Mouse (Mus musculus) kidney, adult 2 months (tissue): ENCODE results near the gene Mettl27. TPM values are rescaled to one million over a fixed set of nuclear protein-coding genes. Genes with fewer than 3 reads are reported as not detected.

Source experiments
- DNase-seq: peaks from one replicate; pipeline ENCODE4 v3.0.0; 2021
- H3K27ac ChIP-seq: fragments of 200-500 bp; 2 replicates; pipeline ENCODE4 v1.5.1; 2012; ENCODE audit warnings: low read depth, low read length, control low read depth, inconsistent platforms; ENCODE audit not compliant: insufficient read depth
- H3K27me3 ChIP-seq: fragments of 200-500 bp; replicated peaks from 2 replicates; pipeline ENCODE4 v1.6.1; 2012; ENCODE audit warnings: mild to moderate bottlenecking, moderate library complexity, low read length, inconsistent platforms; ENCODE audit not compliant: control insufficient read depth, insufficient read depth
- H3K36me3 ChIP-seq: fragments of 200-500 bp; 2 replicates; pipeline ENCODE4 v1.6.1; 2012; ENCODE audit warnings: mild to moderate bottlenecking, moderate library complexity, low read length, inconsistent platforms; ENCODE audit not compliant: control insufficient read depth, insufficient read depth
- H3K4me1 ChIP-seq: fragments of 200-500 bp; 2 replicates; pipeline ENCODE4 v1.6.1; 2011; ENCODE audit warnings: low read length; ENCODE audit not compliant: control insufficient read depth, insufficient read depth
- H3K4me3 ChIP-seq: fragments of 200-500 bp; 2 replicates; pipeline ENCODE4 v1.5.1; 2011; ENCODE audit warnings: mild to moderate bottlenecking, low read depth, low read length, control low read depth; ENCODE audit not compliant: insufficient read depth
- CTCF ChIP-seq: fragments of 200-500 bp; conservative IDR thresholded peaks from 2 replicates; pipeline ENCODE4 v1.5.1; 2011; ENCODE audit warnings: low read depth, mild to moderate bottlenecking, control low read depth, low read length, moderate library complexity, mixed read lengths; ENCODE audit not compliant: insufficient read depth, insufficient read length
- POLR2A ChIP-seq: fragments of 200-500 bp; IDR thresholded peaks from one replicate; pipeline ENCODE4 v1.6.1; 2011; ENCODE audit warnings: low read depth, low read length, control low read depth
- WGBS: fragments of 180-500 bp; shearing (Covaris S2); methylation state at CpG from one replicate; pipeline ENCODE4 v1.1.7; 2018; 5-methylcytosine and 5-hydroxymethylcytosine counted together
- polyA plus RNA-seq: library from polyadenylated mRNA; depleted of rRNA; stranded (reverse); fragments of >200 nt; gene quantifications from 2 replicates; pipeline ENCODE4 v1.2.3, GENCODE M21; 2012

The Mettl27 gene
- polyA plus RNA-seq, 1 experiment, result 38.0 TPM

DNA sequence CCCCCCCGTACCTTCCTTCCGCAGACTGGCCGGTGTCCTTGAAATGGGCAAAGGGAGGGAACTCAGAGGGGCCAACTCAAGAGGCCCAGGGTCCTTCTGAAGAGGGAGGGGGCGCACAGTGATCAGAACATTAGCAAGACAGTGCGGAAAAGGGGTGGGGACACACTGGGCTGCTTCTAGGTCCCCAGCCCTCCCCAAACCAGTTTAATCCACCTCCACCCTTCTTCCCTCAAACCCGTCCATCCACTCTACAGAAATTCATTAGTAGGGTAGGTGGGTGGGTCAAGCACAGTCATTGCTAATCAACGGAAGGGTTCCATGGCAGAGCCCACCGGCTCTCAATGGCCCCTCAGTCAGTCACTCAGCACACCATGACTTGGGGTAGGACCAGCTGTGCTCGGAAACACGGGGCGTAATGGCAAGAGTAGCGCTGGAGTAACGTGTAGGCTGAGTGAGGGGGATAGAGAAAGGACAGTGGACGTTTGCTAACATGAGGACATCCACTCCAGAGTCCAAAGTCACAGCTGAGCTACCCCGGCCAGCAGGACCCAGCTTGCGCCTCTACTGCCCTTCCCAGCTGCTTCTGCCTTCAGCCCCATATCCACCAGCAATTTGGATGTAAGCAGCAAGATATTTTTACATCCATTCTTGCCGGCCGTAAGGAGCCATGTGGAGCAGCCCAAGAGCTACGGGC lies 13.2 kb downstream of the Mettl27 start:
- Histone ChIP-seq H3K27me3 (no peaks in the 10 kb centered on the region; the same call in 1 of the 2 replicates), H3K4me1 (no peaks in the 10 kb centered on the region), H3K4me3 (peak overlapping the region; percentile 47), H3K36me3 (no peaks in the 10 kb centered on the region), H3K27ac (peak overlapping the region; percentile 75)
- no peak for TF ChIP-seq CTCF
- no peak for TF ChIP-seq POLR2A
- 38% methylated on average over 19 of the region's 19 CpGs for WGBS
- no peak for DNase-seq

DNA sequence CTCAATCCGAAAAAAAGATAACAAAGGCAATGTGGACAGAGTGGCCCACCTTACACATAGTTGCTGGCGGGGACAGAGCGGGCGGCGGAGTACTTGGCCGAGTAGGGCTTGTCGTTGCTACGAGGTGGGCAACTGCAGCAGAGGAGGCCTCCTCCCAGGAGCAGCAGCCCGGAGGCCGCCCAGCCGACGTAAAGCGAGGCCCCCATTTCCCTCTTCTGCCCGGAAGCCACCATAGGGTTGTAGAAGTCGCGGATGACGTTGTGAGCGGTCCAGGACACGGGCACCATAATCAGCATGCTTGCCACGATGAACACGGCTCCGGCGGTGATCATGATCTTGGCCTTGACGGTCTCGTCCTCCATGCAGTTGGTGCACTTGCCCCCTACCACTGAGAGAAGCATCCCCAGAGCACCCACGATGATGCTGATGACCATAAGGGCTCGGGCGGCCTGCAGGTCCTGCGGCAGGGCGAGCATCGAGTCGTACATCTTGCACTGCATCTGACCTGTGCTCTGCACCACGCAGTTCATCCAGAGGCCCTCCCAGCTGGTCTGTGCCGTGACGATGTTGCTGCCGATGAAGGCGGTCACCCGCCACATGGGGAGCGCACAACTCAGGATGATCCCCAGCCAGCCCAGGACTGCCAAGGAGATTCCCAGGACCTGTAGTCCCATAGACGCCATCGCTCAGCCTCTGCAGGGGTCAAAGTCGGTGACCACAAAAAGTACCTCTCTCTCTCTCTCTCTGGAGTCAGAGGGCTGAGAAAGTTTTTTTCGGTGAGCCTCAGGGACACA lies 14.1 kb downstream of the Mettl27 start:
- Histone ChIP-seq H3K4me1 (no peaks in the 10 kb centered on the region), H3K36me3 (no peaks in the 10 kb centered on the region), H3K27me3 (no peaks in the 10 kb centered on the region; the same call in 1 of the 2 replicates), H3K27ac (peak overlapping the region; percentile 75), H3K4me3 (peak overlapping the region; percentile 47)
- TF ChIP-seq POLR2A (no peak), CTCF (no peak)
- no peak for DNase-seq
- 34% methylated on average over 43 of the region's 43 CpGs for WGBS

DNA sequence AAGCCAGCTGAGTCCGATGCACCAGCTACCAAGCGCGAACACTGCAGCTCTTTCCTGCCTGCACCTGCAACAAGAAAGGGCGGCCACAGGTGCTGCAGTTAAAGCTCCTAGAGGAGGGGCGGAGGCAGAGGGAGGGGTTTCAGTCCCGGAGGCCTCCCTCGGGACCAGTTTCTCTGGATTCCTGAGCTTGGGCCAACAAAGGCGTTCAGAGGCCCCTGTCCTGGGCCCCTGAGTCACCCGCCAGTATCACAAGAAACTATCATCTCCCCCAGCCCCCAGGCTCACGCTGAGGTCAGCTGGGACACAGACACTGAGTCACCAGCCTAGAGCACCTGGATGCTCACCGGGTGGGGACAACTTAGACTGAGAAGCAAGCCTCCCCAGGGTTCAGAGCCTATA lies 14.7 kb downstream of the Mettl27 start, which contains the start of gene Cldn4:
Gene Cldn4 (minus strand): TSS at position 78 of the 399 bp plus-strand sequence.
- DNase-seq, result peak; percentile 40

GRCm38 (mm10) chr5:134947420-134948084 lies 15.4 kb downstream of the Mettl27 start:
- Histone ChIP-seq H3K4me3 (no peak overlapping the region), H3K27ac (no peak overlapping the region), H3K4me1 (no peaks in the 10 kb centered on the region), H3K36me3 (no peaks in the 10 kb centered on the region), H3K27me3 (no peaks in the 10 kb centered on the region; the same call in 1 of the 2 replicates)
- DNase-seq, result no peak
- 53% methylated on average over 5 of the region's 5 CpGs for whole genome bisulfite sequencing
- TF ChIP-seq POLR2A, result no peak
- TF ChIP-seq CTCF, result no peak

More for the DNA sequence above, 14.7 kb downstream of the Mettl27 start, which contains the start of gene Cldn4:
- peak within 1 kb of the TSS; percentile 75 for H3K27ac ChIP-seq
- TF ChIP-seq POLR2A (peak; percentile 53), CTCF (no peak)
- H3K27me3 ChIP-seq, result no peaks in the 10 kb centered on the region; the same call in 1 of the 2 replicates
- peak within 1 kb of the TSS; percentile 47 for H3K4me3 ChIP-seq
- WGBS, result 19% methylated on average over 11 of the region's 11 CpGs
- no peaks in the 10 kb centered on the region for H3K36me3 ChIP-seq
- H3K4me1 ChIP-seq, result no peaks in the 10 kb centered on the region

GRCm38 (mm10) chr5:134948085-134948439 lies 15.9 kb downstream of the Mettl27 start:
- no peaks in the 10 kb centered on the region for H3K4me1 ChIP-seq
- no peaks in the 10 kb centered on the region for H3K36me3 ChIP-seq
- no peak for DNase-seq
- TF ChIP-seq POLR2A, result no peak
- no peak for TF ChIP-seq CTCF
- H3K4me3 ChIP-seq, result no peak overlapping the region
- H3K27ac ChIP-seq, result no peak overlapping the region
- WGBS, result 57% methylated on average over 4 of the region's 4 CpGs
- no peaks in the 10 kb centered on the region; the same call in 1 of the 2 replicates for H3K27me3 ChIP-seq

DNA sequence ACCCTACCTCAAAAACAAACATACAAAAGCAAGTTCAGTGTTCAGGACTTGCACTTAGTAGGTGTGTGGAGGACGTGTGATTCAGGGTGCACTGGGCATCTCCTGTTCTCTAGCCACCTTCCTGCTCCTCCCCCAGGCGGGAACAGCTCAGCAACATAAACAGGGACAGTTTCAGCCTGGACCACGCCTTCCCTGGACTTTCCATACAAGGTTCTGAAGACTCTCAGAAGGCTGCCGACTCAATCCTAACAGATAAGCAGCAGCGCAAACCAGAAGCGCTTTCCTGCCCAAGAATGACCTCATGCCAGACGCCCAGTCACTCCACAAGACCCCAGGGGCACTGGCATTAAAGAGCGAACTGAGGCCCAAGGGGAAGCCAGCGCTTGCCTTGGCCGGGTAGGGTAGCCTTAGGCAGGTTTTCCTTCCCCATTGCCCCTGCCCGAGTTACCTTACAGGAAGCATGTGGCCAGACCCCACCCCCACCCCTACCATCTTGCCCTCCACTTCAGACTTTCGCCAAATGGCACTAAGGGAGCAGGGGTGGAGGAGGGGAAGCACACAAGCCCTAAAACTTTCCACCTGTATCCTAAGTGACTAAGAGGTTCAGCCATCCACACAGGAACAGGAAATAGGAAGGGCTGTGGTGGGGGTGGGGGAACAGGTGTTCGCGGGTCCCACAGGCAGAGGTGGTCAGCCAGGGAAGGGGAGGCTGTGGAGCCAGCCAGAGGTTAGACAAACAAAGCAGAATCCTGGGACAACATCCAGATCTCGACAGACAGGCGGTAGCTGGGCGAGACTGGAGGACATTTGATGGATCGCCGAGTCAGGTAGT lies 19.1 kb downstream of the Mettl27 start:
- no peaks in the 10 kb centered on the region; the same call in 1 of the 2 replicates for H3K27me3 ChIP-seq
- no peak overlapping the region for H3K4me3 ChIP-seq
- no peaks in the 10 kb centered on the region for H3K36me3 ChIP-seq
- H3K4me1 ChIP-seq, result no peaks in the 10 kb centered on the region
- WGBS, result 7% methylated on average over 19 of the region's 19 CpGs
- DNase-seq, result no peak
- no peak for TF ChIP-seq CTCF
- no peak for TF ChIP-seq POLR2A
- H3K27ac ChIP-seq, result peak overlapping the region; percentile 48; the same call in 1 of the 2 replicates
